Mouse (Mus musculus) Patski (cell line): ENCODE measurements around the gene Tmem26. TPM values are rescaled to one million over a fixed set of nuclear protein-coding genes. Genes with fewer than 3 reads are reported as not detected.

Experiments
- ATAC-seq: fragments of 100-300 bp; one replicate; pipeline ENCODE4 v1.8.0; 2021
- CTCF ChIA-PET: fragments of 350-600 bp; sonication (Branson Sonifier 250); formaldehyde crosslinking; loops from one replicate; lab custom pipeline; 2022; ENCODE audit warnings: inconsistent platforms; lab: Charles Lee
- POLR2A ChIA-PET: fragments of 350-600 bp; sonication (Branson Sonifier 250); formaldehyde crosslinking; loops from one replicate; lab custom pipeline; 2022; ENCODE audit warnings: antibody characterized with exemption, inconsistent platforms; lab: Charles Lee
- DNase-seq: peaks from one replicate; pipeline ENCODE4 v3.0.0-alpha.2; 2011; ENCODE audit warnings: low read depth, low spot score
- H3K27me3 ChIP-seq: fragments of 371-371 bp; one replicate; pipeline ENCODE4 v1.5.1; 2021
- CTCF ChIP-seq: fragments of 100-300 bp; IDR thresholded peaks from one replicate; pipeline ENCODE4 v1.5.1; 2021
- in situ Hi-C: fragments of 300-500 bp; cut with MboI; formaldehyde crosslinking; loops from 3 replicates; pipeline ENCODE4 v1.11.1; 2018; ENCODE audit warnings: low pct_unique_long_range_greater_than_20kb, mixed read lengths
- polyA plus RNA-seq: library from polyadenylated mRNA; unstranded; gene quantifications from one replicate; pipeline ENCODE4 v1.2.3, GENCODE M21; 2021

Tmem26 gene
- not detected for polyA plus RNA-seq

GRCm38 (mm10) chr10:68723568-68724360 lies at the start of gene Tmem26:
Tmem26 (plus strand) TSS chr10:68723646.
- ChIA-PET CTCF (no interaction called here), POLR2A (no interaction called here)
- in situ Hi-C loops = no loop called here
- peaks cover 6% of the 10 kb centered on the region for H3K27me3 ChIP-seq
- ATAC-seq (no peak), DNase-seq (no peak)
- TF ChIP-seq CTCF = no peak

GRCm38 (mm10) chr10:68678678-68679077 lies 44.8 kb upstream of the Tmem26 start:
- TF ChIP-seq CTCF = peak; percentile 27
- DNase-seq (no peak), ATAC-seq (no peak)
- in situ Hi-C loops = no loop called here
- POLR2A ChIA-PET = no interaction called here
- CTCF ChIA-PET = no interaction called here
- no peaks in the 10 kb centered on the region for H3K27me3 ChIP-seq

- DNase-seq = no peak
- CTCF ChIA-PET = interaction anchor here (0.9 to 1.3 kb wide), 3 partner anchors 8 to 30 kb away, joined by 3 read pairs; no protein-coding TSS in a partner anchor
- POLR2A ChIA-PET = no interaction called here
- in situ Hi-C loops = no loop called here
- H3K27me3 ChIP-seq = no peaks in the 10 kb centered on the region
- TF ChIP-seq CTCF = no peak
- no peak for ATAC-seq
These were observed 42.2 kb upstream of the Tmem26 start for GRCm38 (mm10) chr10:68681233-68681632.

- ATAC-seq (no peak), DNase-seq (no peak)
- no peak for TF ChIP-seq CTCF
- CTCF ChIA-PET = interaction anchor here (1.5 kb wide), 1 partner anchor 10 kb away, joined by 4 read pairs; no protein-coding TSS in a partner anchor
- POLR2A ChIA-PET = no interaction called here
- peaks cover 3% of the 10 kb centered on the region for H3K27me3 ChIP-seq
- in situ Hi-C loops = no loop called here
These were observed 37.9 kb upstream of the Tmem26 start for GRCm38 (mm10) chr10:68685510-68685909.

- no peak for TF ChIP-seq CTCF
- POLR2A ChIA-PET = no interaction called here
- H3K27me3 ChIP-seq = peaks cover 3% of the 10 kb centered on the region
- CTCF ChIA-PET = interaction anchor here (1.2 to 1.3 kb wide), 2 partner anchors 10 to 17 kb away, joined by 3 to 4 read pairs; no protein-coding TSS in a partner anchor
- in situ Hi-C loops = no loop called here
- ATAC-seq (no peak), DNase-seq (no peak)
These were observed 32.3 kb upstream of the Tmem26 start for GRCm38 (mm10) chr10:68691116-68691515.

GRCm38 (mm10) chr10:68692401-68692800 lies 31.0 kb upstream of the Tmem26 start:
- DNase-seq = no peak
- H3K27me3 ChIP-seq = peaks cover 3% of the 10 kb centered on the region
- POLR2A ChIA-PET = no interaction called here
- no peak for TF ChIP-seq CTCF
- CTCF ChIA-PET = interaction anchor here (1.3 to 1.5 kb wide), 3 partner anchors 9 to 14 kb away, joined by 3 to 7 read pairs (median 4); no protein-coding TSS in a partner anchor
- in situ Hi-C loops = no loop called here
- no peak for ATAC-seq

- ChIA-PET CTCF (no interaction called here), POLR2A (interaction anchor here (0.6 kb wide), 1 partner anchor 21 kb away, joined by 3 read pairs; no protein-coding TSS in a partner anchor)
- no peak for TF ChIP-seq CTCF
- no peaks in the 10 kb centered on the region for H3K27me3 ChIP-seq
- in situ Hi-C loops = no loop called here
- ATAC-seq (no peak), DNase-seq (no peak)
These were observed 27.6 kb upstream of the Tmem26 start for GRCm38 (mm10) chr10:68695760-68696336.

GRCm38 (mm10) chr10:68704268-68704667 lies 19.2 kb upstream of the Tmem26 start:
- ChIA-PET POLR2A (interaction anchor here (0.6 kb wide), 1 partner anchor 337 kb away, joined by 3 read pairs; no protein-coding TSS in a partner anchor), CTCF (no interaction called here)
- DNase-seq (no peak), ATAC-seq (no peak)
- no peak for TF ChIP-seq CTCF
- H3K27me3 ChIP-seq = no peaks in the 10 kb centered on the region
- in situ Hi-C loops = no loop called here

GRCm38 (mm10) chr10:68705471-68706036 lies 17.9 kb upstream of the Tmem26 start:
- no peak for TF ChIP-seq CTCF
- ChIA-PET CTCF (no interaction called here), POLR2A (no interaction called here)
- in situ Hi-C loops = no loop called here
- ATAC-seq (peak; percentile 12), DNase-seq (peak; percentile 27)
- no peaks in the 10 kb centered on the region for H3K27me3 ChIP-seq

GRCm38 (mm10) chr10:68707014-68707852 lies 16.2 kb upstream of the Tmem26 start:
- in situ Hi-C loops = no loop called here
- no peak for TF ChIP-seq CTCF
- H3K27me3 ChIP-seq = no peaks in the 10 kb centered on the region
- ATAC-seq = no peak
- ChIA-PET CTCF (interaction anchor here (1.1 kb wide), 1 partner anchor 14 kb away, joined by 3 read pairs; no protein-coding TSS in a partner anchor), POLR2A (no interaction called here)
- no peak for DNase-seq
